Mouse (Mus musculus) hindbrain, embryonic 11.5 days (tissue): ENCODE results near the gene Luzp1. TPM values are rescaled to one million over a fixed set of nuclear protein-coding genes. Genes with fewer than 3 reads are reported as not detected.

Experiments used
- ATAC-seq: fragments of 200-750 bp; cut with Nextera tagmentation; 2 replicates; pipeline ENCODE4 v1.8.0; 2017; ENCODE audit warnings: mild to moderate bottlenecking, moderate TSS enrichment, moderate library complexity; ENCODE audit not compliant: low FRiP score
- DNase-seq: peaks from one replicate; pipeline ENCODE4 v3.0.0-alpha.2; 2015; ENCODE audit warnings: low spot score
- H3K27ac ChIP-seq: fragments of 300-500 bp; sonication (generic); 2 replicates; pipeline ENCODE4 v1.5.1; 2014; ENCODE audit warnings: mild to moderate bottlenecking, low read depth, low read length
- H3K27me3 ChIP-seq: fragments of 300-500 bp; sonication (generic); 2 replicates; pipeline ENCODE4 v1.6.1; 2014; ENCODE audit warnings: mild to moderate bottlenecking, low read length, moderate library complexity, mixed read lengths; ENCODE audit not compliant: control insufficient read depth, insufficient read depth
- H3K36me3 ChIP-seq: fragments of 300-500 bp; sonication (generic); 2 replicates; pipeline ENCODE4 v1.6.1; 2014; ENCODE audit warnings: mild to moderate bottlenecking, low read length, moderate library complexity, mixed read lengths; ENCODE audit not compliant: control insufficient read depth, insufficient read depth
- H3K4me1 ChIP-seq: fragments of 300-500 bp; sonication (generic); replicated peaks from 2 replicates; pipeline ENCODE4 v1.6.1; 2014; ENCODE audit warnings: low read length, mixed read lengths; ENCODE audit not compliant: control insufficient read depth, insufficient read depth
- H3K4me2 ChIP-seq: fragments of 300-500 bp; sonication (generic); replicated peaks from 2 replicates; pipeline ENCODE4 v1.6.1; 2014; ENCODE audit warnings: mild to moderate bottlenecking, low read depth, low read length
- H3K4me3 ChIP-seq: fragments of 300-500 bp; sonication (generic); 2 replicates; pipeline ENCODE4 v1.5.1; 2014; ENCODE audit warnings: low read depth, low read length
- H3K9ac ChIP-seq: fragments of 300-500 bp; sonication (generic); 2 replicates; pipeline ENCODE4 v1.6.1; 2014; ENCODE audit warnings: low read depth, low read length
- H3K9me3 ChIP-seq: fragments of 300-500 bp; sonication (generic); 2 replicates; pipeline ENCODE4 v1.6.1; 2016; ENCODE audit warnings: low read length; ENCODE audit not compliant: control insufficient read depth
- WGBS: fragments of 180-500 bp; shearing (Covaris S2); extraction: QIAGEN DNeasy Blood & Tissue Kit; methylation state at CpG from one replicate; pipeline ENCODE4 v1.1.7; 2014; 5-methylcytosine and 5-hydroxymethylcytosine counted together
- polyA plus RNA-seq: library from polyadenylated mRNA; unstranded; fragments of >200 nt; fragmentation: Nextera tagmentation; extraction: Ambion mirVana; gene quantifications from 2 replicates; pipeline ENCODE4 v1.2.1, GENCODE M21; 2014

Luzp1 gene
- polyA plus RNA-seq, 1 experiment from 2014 or later, result 130 TPM

DNA sequence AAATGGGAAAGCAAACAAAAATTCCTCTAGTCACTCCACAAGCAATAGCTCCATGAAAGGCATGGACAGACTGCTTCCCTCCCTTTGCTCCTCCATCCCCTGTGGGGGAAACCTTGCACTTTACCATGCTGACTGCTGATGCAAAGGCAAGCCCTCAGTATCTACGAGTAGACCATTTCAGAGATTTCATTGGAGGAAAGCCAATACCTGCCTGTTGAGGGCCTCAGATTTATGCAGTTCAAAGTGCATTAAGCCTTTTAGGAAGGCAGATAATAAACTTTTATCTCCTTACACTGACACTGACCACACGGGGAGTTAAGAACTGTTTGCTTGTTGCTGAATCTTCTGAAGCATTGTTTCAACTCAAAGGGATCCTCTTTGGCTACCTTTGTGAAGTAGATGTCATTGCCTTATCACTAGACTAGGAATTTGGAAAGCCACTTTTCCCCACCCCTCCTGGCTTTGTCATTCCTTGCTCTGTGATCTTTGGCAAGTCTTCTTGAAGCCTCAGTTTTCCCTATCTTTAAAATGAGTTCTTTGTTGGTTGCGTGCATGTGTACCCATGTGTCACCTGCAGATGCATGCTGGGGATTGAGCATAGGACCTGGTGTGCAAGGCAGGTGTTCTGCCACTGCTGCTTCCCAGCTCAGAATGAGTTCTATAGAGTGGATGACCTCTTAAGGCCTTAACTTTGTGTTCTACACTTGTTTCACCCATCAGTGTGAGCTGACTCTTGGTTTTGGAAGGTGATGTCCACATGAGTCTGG, 76.9 kb downstream of the Luzp1 start:
- H3K27ac ChIP-seq, result no peak overlapping the region
- H3K27me3 ChIP-seq, result no peaks in the 10 kb centered on the region
- ATAC-seq, result no peak
- H3K4me1 ChIP-seq, result no peaks in the 10 kb centered on the region
- no peak for DNase-seq
- no peak overlapping the region for H3K4me2 ChIP-seq
- H3K9me3 ChIP-seq, result no peaks in the 10 kb centered on the region
- H3K36me3 ChIP-seq, result peaks cover 17% of the 10 kb centered on the region
- H3K9ac ChIP-seq, result no peak overlapping the region
- H3K4me3 ChIP-seq, result no peak overlapping the region
- 86% methylated on average over 3 of the region's 3 CpGs for WGBS

GRCm38 (mm10) chr4:136547721-136548120, 78.2 kb downstream of the Luzp1 start:
- 95% methylated on average over 1 of the region's 1 CpGs for WGBS
- H3K27ac ChIP-seq, result no peak overlapping the region
- no peaks in the 10 kb centered on the region for H3K27me3 ChIP-seq
- DNase-seq (no peak), ATAC-seq (no peak)
- H3K9ac ChIP-seq, result no peak overlapping the region
- H3K4me3 ChIP-seq, result no peak overlapping the region
- H3K4me2 ChIP-seq, result no peak overlapping the region
- no peaks in the 10 kb centered on the region for H3K4me1 ChIP-seq
- no peaks in the 10 kb centered on the region for H3K9me3 ChIP-seq
- peaks cover 17% of the 10 kb centered on the region for H3K36me3 ChIP-seq

GRCm38 (mm10) chr4:136548381-136548801, 78.8 kb downstream of the Luzp1 start:
- peaks cover 18% of the 10 kb centered on the region; the same call in 1 of the 2 replicates for H3K36me3 ChIP-seq
- no peak overlapping the region for H3K27ac ChIP-seq
- WGBS, result 76% methylated on average over 1 of the region's 1 CpGs
- no peak for DNase-seq
- H3K9me3 ChIP-seq, result no peaks in the 10 kb centered on the region
- H3K4me1 ChIP-seq, result no peaks in the 10 kb centered on the region
- H3K9ac ChIP-seq, result no peak overlapping the region
- ATAC-seq, result no peak
- no peak overlapping the region for H3K4me3 ChIP-seq
- H3K4me2 ChIP-seq, result no peak overlapping the region
- H3K27me3 ChIP-seq, result no peaks in the 10 kb centered on the region

- no peak for DNase-seq
- 0 out of 2 replicates have a peak, but pooled peaks cover 13% of the 10 kb centered on the region for H3K36me3 ChIP-seq
- H3K4me1 ChIP-seq, result no peaks in the 10 kb centered on the region
- WGBS, result 75% methylated on average over 1 of the region's 1 CpGs
- no peak overlapping the region for H3K27ac ChIP-seq
- H3K9me3 ChIP-seq, result no peaks in the 10 kb centered on the region
- H3K4me2 ChIP-seq, result no peak overlapping the region
- no peak overlapping the region for H3K9ac ChIP-seq
- no peak for ATAC-seq
- H3K4me3 ChIP-seq, result no peak overlapping the region
- H3K27me3 ChIP-seq, result no peaks in the 10 kb centered on the region
Measured at GRCm38 (mm10) chr4:136553108-136553507, 83.5 kb downstream of the Luzp1 start.

- Histone ChIP-seq H3K4me2 (no peak overlapping the region), H3K36me3 (0 out of 2 replicates have a peak, but pooled peaks cover 8% of the 10 kb centered on the region), H3K27ac (no peak overlapping the region), H3K4me3 (no peak overlapping the region), H3K9ac (no peak overlapping the region), H3K27me3 (no peaks in the 10 kb centered on the region), H3K4me1 (no peaks in the 10 kb centered on the region), H3K9me3 (no peaks in the 10 kb centered on the region)
- DNase-seq (no peak), ATAC-seq (no peak)
- 92% methylated on average over 2 of the region's 2 CpGs for WGBS
Measured at GRCm38 (mm10) chr4:136557638-136558037, 88.1 kb downstream of the Luzp1 start.

DNA sequence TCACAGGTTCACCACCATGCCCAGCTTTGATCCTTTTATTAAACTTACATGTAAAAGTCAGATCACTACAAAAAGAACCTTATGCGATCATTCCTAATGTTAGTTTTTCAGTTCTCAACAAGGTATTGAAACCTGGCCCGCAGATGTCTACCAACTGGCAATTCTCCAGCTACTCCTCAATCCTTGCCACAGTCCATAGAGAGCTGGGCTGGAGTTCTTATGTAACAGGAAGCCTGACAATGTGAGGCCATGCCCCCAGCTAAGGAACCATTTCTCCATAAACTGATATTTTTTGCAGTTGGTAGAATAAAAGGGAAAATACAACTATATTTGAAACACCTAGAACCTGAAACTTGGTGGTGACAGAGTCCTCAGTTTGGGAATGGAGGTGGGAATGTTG, 90.1 kb downstream of the Luzp1 start:
- Histone ChIP-seq H3K4me2 (no peak overlapping the region), H3K9me3 (no peaks in the 10 kb centered on the region), H3K4me3 (no peak overlapping the region), H3K27me3 (no peaks in the 10 kb centered on the region), H3K27ac (no peak overlapping the region), H3K4me1 (no peaks in the 10 kb centered on the region), H3K9ac (no peak overlapping the region), H3K36me3 (0 out of 2 replicates have a peak, but pooled peaks cover 3% of the 10 kb centered on the region)
- DNase-seq, result no peak
- ATAC-seq, result no peak
- WGBS, result 98% methylated on average over 2 of the region's 2 CpGs

DNA sequence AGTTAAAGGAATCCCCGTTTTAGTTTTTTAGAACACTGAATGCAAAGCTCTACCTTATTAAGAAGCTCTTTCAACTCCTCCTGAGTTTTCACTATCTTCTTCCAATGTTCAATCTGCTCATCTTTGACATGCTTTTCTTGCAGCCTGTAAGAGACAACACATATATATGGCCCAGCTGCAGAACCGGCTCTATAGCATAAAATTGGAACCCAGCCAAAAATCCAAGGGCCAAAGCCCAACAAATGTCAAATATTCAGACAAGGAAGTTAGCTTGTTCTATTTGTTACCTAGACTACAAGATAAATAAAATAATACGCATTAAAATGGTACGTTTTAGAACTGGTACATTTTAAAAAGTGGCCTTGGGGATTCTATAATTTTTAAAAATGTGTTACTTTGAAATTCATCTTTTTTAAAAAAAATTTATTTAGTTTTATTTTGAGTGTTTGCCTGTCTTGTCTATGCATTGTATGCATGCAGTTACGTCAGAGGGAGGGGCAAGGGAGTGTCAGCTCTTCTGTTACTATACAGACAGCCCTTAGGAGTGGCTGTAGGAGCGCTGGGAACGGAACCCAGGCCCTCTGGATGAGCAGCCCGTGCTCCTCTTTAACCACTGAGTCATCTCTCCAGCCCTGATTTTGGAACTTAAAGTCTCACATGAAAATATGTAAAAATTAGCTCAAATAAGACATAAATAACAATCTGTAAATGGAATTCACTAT, 90.9 kb downstream of the Luzp1 start:
- no peak for DNase-seq
- H3K27me3 ChIP-seq, result no peaks in the 10 kb centered on the region
- no peak overlapping the region for H3K4me2 ChIP-seq
- H3K4me3 ChIP-seq, result no peak overlapping the region
- no peak overlapping the region for H3K27ac ChIP-seq
- no peaks in the 10 kb centered on the region for H3K4me1 ChIP-seq
- 92% methylated on average over 8 of the region's 8 CpGs for WGBS
- no peaks in the 10 kb centered on the region for H3K9me3 ChIP-seq
- ATAC-seq, result no peak
- no peak overlapping the region for H3K9ac ChIP-seq
- 0 out of 2 replicates have a peak, but pooled peaks cover 3% of the 10 kb centered on the region for H3K36me3 ChIP-seq

DNA sequence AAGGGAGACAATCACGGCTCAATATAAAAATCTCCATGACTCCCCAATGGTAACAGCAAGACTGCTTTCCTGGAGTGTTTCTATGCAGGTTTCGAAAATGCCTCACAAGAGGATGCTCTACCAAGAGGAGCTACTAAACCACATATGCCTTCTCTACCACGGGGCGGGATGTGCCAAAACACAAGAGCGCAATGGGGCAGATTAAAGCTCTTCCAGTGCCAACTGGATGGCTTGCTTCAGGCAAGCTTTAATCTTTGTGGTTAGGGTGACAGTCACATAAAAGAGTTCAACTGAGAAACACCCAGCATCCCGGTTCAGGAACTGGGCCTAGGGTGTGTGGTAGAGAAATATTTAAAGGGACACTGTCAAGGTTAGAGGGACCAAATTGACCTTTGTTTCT, 93.2 kb downstream of the Luzp1 start:
- Histone ChIP-seq H3K27ac (no peak overlapping the region), H3K9me3 (no peaks in the 10 kb centered on the region), H3K36me3 (0 out of 2 replicates have a peak, but pooled peaks cover 8% of the 10 kb centered on the region), H3K4me1 (no peaks in the 10 kb centered on the region), H3K9ac (no peak overlapping the region), H3K27me3 (no peaks in the 10 kb centered on the region), H3K4me2 (no peak overlapping the region), H3K4me3 (no peak overlapping the region)
- ATAC-seq (no peak), DNase-seq (no peak)
- 93% methylated on average over 6 of the region's 6 CpGs for WGBS
